Mouse (Mus musculus): ENCODE measurements around the gene Elf3.
A peak's percentile ranks its signal among the peaks of the same experiment; 100 is the strongest.
"Not testable (repeated sequence)": the region's sequence is repeated elsewhere in the genome, so short reads cannot be mapped to it uniquely, and the experiment has no call there.

Elf3 gene

DNA sequence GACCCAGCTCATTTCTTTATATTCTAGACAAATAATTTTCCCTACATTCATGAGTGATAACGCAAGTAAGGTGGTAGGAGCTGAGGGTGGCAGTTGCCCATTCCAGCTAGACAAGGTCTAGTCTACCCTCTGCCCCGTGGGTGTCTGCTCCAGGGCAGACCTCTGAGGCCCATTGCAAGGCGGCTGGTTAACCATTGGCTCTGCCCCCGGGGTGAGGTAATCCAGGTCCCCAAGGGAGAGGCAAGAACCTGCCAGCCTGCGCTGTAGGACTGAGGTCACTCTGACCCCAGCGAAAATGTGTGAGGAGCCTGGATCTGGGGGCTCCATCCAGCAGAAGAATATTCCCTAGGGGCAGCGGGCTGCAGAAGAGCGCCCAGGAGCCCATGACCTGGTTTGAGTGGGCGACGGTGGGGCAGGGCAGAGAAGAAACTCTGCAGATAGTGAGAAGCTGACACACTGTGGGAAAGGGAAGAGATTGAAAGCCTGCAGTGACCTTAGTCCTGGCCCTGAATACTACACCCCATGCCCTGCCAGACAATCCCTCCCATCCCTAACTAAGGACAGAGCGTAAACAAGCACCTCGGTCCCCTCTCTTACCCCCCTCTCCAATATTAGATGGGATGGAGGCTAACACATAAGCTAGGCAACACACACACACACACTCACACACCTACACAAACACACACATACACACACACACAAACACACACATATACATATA is 21.1 kb downstream of the Elf3 start:
- no peak for DNase-seq (ENCODE audit: low spot score)

DNA sequence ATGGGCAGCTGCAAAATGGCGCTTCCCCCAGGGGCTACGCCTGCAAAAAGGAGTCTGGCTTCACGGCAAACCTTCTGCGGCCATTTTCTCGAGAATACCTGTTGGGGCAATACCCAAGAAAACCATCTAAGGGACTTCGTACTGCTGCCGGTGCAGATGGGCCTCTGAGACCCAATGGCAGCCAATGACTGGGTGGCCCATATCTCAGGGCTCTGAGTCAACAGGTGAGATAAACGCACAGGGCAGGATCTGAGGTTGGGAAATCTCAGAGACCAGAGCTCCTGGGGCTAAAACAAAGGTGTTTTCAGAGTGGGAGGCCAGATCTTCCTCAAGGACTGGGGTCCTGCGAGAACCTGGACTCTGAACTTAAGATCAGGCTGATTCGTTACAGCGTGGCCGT is 23.6 kb downstream of the Elf3 start:
- no peak for DNase-seq (ENCODE audit: low spot score)

DNA sequence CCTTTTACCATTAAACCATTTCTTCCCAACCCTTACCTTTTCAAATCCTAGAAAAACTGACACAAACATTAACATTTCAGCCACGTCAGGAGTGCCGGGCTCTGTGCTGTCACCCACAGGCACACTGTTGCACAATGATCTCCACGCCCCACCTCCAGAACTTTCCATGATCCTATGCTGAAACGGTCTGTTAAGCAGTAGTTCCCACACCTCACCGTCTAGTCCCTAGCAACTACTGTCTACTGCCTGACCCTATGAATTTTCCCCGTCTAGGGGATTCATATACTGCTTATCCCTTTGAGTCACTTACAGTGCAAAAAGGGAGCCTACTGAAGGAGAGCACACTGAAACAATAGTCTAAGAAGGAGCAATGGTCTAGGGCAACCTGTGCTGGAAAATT is 24.4 kb downstream of the Elf3 start:
- no peak for DNase-seq (ENCODE audit: low spot score)

DNA sequence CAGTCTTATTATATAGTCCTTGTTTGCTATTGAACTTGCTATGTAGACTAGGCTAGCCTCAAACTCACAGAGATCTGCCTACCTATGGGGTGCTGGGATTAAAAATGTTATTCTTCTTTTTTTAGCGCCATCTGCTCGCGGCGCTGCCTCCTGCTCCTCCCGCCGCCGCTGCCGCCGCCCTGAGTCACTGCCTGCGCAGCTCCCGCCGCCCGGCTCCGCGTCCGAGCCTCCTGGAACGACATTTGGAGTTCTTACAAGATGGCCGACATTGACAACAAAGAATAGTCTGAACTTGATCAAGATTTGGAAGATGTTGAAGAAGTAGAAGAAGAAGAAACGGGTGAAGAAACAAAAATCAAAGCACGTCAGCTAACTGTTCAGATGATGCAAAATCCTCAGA is 26.5 kb downstream of the Elf3 start:
- DNase-seq (ENCODE audit: low spot score) = not testable (repeated sequence)

DNA sequence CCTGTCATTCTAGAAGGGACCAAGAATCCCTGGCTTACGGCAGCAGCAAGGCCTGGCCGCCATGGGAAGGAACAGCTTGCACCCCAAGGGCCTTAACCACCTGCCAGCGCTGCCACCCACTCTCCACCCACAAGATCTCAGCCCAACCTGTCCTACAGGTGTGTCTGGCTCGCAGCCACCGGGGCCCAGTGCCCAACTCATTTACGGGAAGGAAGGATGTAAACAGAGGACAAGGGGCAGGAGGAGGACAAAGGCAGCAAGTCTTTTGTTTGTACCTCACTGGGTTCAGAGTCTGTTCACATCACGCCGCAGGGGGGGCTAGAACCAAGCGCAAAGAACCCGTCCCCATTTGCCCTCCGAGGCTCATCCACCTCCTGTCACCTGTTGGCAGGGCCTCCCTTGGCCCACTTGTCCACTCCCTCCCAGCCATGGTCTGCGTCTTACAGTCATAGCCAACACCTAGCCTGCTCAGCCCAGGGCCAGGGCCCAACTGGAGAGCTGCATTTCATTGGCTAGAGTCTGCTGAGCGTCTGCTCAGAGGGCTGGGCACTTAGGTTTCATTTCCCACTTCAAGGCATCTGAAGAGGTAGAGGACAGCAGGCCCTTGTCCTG is 30.9 kb downstream of the Elf3 start:
- DNase-seq (ENCODE audit: low spot score) = peak; percentile 85

DNA sequence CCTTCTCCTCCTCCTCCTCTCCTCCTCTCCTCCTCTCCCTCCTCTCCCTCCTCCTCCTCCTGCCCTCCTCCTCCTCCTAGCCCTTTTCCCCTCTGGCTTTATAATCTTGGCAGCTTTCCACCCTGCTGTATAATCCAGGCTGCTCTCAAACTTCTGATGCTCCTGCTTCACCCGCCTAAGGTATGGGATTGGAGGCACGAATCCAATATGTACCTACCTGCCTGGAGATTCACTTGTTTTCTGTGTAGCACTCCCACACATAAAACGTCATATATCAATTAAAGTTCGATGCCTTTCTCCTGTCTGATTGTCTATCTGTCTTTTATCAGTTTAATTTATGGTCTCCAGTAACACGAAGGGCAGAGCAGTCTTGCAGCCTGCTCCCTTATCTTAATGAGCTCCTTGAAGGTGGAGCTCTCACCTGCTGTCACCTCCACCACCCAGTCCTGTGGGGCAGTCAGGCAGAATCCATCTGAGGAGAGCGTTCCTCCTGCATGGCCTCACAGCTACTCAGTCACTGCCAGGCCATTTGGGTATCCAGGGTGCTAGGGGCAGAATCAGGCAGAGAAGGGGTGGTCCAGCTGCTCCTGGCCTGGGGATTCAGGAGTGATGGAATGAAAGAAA is 33.3 kb downstream of the Elf3 start:
- DNase-seq (ENCODE audit: low spot score) = no peak

DNA sequence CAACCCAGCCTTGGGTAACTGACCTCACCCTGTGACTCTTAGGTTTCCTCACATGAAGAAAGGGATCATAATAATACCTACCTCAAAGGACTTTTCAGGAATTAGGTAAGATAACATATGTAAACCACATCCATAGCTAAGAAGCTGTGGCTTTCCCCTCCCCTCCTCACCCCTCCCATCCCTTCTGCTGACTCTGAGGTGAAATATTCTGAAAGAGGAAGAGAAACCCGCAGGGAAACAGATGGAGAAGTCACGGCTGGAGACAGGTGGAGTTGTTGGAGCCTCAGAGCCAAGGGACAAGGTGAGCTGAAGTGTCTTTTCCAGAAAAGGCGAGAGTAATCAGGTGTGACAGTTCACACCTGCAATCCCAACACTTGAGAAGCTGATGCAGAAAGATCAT is 34.2 kb downstream of the Elf3 start:
- DNase-seq (ENCODE audit: low spot score) = no peak

DNA sequence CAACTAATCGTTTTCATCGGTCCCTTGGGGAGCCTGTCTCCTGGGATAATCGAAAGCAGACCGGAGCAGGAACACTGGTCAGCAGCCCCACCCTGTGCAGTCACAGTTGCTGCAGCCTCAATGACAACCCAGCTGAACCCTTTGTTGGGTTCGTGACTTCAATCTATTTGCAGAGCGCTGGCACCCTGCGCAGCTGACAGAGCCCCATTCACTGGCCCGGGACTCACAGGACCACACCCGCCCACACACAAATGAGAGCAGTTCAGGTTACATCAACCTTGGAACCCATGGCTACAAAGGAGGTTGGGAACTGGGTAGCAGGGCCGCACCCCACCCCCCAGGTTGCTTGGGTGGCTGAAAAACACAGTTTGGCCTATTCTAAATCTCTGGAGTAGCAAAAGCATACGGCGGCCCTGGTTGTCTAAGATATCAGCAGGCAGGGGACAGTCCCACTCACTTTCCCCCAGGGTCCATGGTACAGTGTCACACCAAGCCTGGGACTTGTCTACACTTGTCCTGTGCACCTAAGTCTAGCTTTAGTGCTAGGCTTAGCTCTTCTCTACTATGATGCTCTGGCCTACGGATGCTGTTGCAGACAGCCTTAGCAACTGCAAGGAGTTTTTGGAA is 40.6 kb downstream of the Elf3 start:
- peak; percentile 12 for DNase-seq (ENCODE audit: low spot score)

DNA sequence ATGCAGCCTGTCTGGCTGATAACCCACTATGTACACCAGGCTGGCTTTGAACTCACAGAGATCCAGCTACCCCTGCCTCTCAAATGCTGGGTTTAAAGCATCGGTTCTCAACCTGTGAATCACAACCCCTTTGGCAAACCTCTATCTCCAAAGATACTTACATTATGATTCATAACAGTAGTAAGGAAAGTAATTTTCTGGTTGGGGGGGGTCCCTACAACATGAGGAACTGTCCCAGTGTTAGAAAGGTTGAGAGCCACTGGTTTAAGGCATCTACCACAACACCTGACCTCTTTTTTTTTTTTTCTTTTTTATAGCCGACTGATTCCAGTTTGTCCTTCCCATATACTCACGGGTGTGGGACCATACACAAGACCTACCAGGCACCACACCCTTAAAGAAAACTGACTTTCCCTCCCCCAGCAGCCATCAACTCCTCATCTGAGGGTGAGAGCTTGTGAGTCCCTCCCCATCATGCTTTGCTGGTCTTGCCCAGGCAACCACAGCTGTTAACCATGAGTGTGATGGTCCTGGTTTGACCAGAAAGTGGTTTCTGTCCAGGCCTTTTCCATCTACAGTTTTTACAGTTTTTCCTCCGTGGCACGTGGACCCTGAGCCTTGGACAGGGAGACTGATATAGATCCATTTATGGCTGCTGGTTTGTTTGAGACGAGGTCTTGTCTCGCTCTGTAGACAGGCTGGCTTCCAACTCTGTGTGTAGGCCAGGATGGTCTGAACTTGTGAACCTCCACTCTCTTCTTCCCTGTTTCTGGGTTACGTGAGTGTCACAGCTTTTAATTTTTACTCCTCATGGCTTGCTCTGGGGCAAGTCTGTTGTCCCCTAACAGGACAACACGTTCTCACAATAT is 44.4 kb downstream of the Elf3 start:
- DNase-seq (ENCODE audit: low spot score) = no peak

DNA sequence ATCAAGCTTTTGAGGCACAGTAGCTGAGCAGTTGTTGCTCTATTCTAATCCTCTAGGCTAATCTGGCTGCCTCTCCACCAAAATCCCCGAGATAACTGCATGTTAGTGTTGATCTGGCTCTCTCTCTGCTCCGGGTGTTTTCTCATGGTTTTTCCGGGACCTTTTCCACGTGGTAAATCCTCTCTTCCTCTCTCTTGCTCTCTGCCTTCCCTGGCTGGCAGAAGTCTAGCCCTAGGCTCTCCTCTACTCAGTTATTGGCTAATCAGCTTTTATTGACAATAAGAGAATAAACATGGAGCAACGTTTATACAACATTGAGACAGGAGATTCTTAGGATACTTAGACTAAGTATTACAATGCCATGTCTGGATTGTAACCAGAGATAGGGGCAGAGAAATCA is 47.9 kb downstream of the Elf3 start:
- DNase-seq (ENCODE audit: low spot score) = no peak

DNA sequence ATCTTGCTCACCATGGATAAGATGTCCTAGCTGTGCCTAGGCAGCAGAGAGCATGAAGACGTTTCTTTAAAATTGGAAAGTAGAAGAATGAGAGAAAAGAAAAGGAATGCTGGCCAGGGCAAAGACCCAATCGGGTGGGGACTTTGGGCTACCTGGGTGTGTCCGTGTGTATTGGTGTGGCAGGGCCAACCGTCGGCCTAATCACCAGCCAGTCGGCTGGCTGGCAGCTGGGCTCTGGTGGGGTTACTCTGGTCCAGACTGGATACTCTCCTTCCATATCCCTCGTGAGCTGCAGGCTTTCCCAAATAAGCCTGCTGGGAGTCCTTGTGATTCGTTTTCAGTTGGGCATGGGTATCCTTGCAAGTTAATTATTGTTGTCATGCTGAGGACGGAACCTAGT is 49.7 kb downstream of the Elf3 start:
- DNase-seq (ENCODE audit: low spot score) = no peak

DNA sequence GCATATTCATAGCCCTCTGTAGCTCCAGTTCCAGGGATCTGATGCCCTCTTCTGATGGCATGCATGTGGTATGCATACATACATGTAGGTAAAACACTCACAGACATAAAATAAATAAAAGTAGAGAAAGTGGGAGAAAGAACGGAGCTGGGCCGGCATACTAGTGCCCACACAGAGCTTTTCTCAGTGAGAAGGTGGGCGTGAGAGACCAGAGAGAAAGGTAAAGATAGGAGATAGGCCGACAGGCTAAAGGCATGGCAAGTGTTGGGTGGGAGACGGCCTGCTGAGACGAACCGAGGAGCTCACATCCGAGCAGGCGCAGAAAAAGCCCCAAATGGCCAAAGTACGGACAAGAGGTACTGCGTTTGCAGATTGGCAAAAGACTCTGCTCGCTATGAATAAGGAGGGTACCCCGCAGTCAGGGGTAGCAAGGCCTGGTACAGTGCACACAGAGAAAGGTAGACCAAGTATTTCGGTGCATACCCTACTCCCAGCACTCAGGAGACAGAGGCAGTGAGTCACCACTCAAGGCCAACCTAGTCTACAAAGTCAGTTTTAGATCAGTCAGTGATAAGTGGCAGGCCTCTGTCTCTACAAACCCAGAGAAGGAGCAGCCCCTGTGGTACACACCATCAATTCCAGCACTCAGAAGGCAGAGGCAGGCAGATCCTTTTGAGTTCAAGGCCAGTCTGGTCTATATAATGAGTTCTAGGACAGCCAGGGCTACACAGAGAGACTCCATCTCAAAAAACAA is 51.6 kb downstream of the Elf3 start:
- no peak for DNase-seq (ENCODE audit: low spot score)

DNA sequence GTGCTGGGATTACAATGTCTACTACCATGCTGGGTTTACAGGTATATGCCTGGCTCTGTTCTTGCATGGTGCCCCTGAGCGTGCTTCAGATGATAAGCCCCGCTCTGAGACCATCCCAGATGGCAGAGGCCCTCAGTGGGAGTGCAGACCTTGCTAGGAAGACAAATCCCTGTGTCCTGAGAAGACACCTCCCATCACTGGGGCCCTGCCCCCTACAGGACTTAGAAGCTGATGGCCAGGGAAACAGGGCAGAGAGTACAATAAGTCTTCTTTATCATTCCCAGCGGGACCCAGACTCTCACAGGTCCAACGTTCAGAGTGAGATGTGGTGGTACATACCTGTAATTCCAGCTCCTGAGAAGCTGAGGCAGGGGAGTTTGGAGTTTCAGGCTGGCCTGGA is 53.1 kb downstream of the Elf3 start:
- DNase-seq (ENCODE audit: low spot score) = no peak

DNA sequence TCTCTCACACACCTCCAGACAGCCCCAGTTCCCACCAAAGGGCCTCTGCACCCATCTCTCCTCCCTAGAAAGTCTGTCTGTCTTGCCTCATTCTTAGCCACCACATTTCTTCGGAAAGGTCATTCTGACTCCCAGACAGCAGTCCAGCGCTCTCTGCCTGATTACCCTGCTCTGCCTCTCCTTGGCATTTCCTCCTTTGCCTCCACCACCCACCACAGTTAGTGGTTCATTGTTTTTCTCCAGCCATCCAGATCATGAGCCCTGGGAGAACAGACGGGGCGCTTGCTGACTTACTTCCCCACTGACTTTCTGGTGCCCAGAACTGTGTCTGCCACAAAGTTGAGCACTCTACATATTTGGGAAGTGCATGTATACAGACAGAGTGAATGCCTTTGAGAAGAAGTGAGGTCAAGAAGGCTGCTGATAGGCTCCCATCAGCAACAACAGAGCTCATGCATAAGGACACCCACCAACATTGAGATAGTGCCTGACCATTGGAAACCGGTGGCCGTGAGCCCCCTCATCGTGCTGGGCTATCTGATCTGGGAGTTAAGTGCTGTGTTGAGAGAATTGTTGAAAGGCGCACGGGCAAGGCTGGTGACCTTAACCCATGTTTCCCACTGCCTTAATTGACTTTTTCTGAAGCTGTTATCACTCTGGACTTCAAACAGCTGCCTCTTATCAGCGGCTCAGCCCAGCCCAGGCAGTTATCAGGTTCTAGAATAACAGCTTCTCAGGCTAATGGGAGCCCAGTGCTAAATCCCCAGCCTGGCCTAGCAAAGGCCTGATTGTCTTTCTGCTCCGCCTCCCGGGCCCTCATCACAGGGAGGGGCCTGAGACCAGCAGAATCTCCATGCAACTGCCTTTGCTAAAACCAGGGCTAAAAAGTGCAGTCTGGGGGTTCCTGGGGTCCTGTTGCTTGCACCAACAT is 53.9 kb downstream of the Elf3 start:
- DNase-seq (ENCODE audit: low spot score) = no peak

Measured in lung, postnatal 25 days (tissue).